Mouse (Mus musculus) myocyte (in vitro differentiated cells): ENCODE results near the gene Bicdl1. TPM values are rescaled to one million over a fixed set of nuclear protein-coding genes. Genes with fewer than 3 reads are reported as not detected.

Experiments used
- H3K27me3 ChIP-seq: one replicate; pipeline ENCODE4 v1.6.1; 2011; ENCODE audit not compliant: control insufficient read depth, insufficient read depth, insufficient read length
- H3K36me3 ChIP-seq: one replicate; pipeline ENCODE4 v1.6.1; 2011; ENCODE audit not compliant: control insufficient read depth, insufficient read depth
- H3K4me2 ChIP-seq: one replicate; pipeline ENCODE4 v1.6.1; 2011; ENCODE audit warnings: low read depth, control low read depth
- H3K4me3 ChIP-seq: one replicate; pipeline ENCODE4 v1.5.1; 2011; ENCODE audit warnings: mild to moderate bottlenecking, control low read depth, moderate library complexity
- H3K79me2 ChIP-seq: one replicate; pipeline ENCODE4 v1.6.1; 2011; ENCODE audit not compliant: control insufficient read depth, insufficient read depth
- H3ac ChIP-seq: one replicate; pipeline ENCODE4 v1.6.1; 2011; ENCODE audit not compliant: control insufficient read depth, insufficient read length
- CEBPB ChIP-seq: IDR thresholded peaks from 2 replicates; pipeline ENCODE4 v1.6.1; 2011; ENCODE audit warnings: mild to moderate bottlenecking, moderate library complexity; ENCODE audit not compliant: poor library complexity, insufficient read depth, severe bottlenecking
- E2F4 ChIP-seq: IDR thresholded peaks from one replicate; pipeline ENCODE4 v1.6.1; 2011; ENCODE audit warnings: mild to moderate bottlenecking, control low read depth, moderate library complexity; ENCODE audit not compliant: insufficient read depth
- MAX ChIP-seq: IDR thresholded peaks from one replicate; pipeline ENCODE4 v1.6.1; 2011; ENCODE audit warnings: low read depth, mild to moderate bottlenecking, control low read depth
- MYOD1 ChIP-seq, 3 experiments: IDR thresholded peaks; one replicate each; pipeline ENCODE4 v1.6.1; 2011; ENCODE audit warnings: control low read depth in 2 of 3, low read depth in 2 of 3, mild to moderate bottlenecking in 2 of 3, moderate library complexity in 1 of 3; ENCODE audit not compliant: insufficient read length in 2 of 3, control insufficient read depth in 1 of 3
- MYOG ChIP-seq, 3 experiments: IDR thresholded peaks; one replicate each; pipeline ENCODE4 v1.6.1; 2011; ENCODE audit warnings: control low read depth in 2 of 3, low read depth in 2 of 3, mild to moderate bottlenecking in 2 of 3; ENCODE audit not compliant: insufficient read length in 2 of 3, control insufficient read depth in 1 of 3, insufficient read depth in 1 of 3
- POLR2A ChIP-seq: IDR thresholded peaks from one replicate; pipeline ENCODE4 v1.6.1; 2011; ENCODE audit warnings: low read depth, mild to moderate bottlenecking, control low read depth, moderate library complexity; ENCODE audit not compliant: insufficient read length
- POLR2AphosphoS2 ChIP-seq: IDR thresholded peaks from one replicate; pipeline ENCODE4 v1.6.1; 2011; ENCODE audit warnings: low read depth, control low read depth; ENCODE audit not compliant: insufficient read length
- REST ChIP-seq: IDR thresholded peaks from one replicate; pipeline ENCODE4 v1.6.1; 2011; ENCODE audit warnings: mild to moderate bottlenecking, control low read depth, moderate library complexity; ENCODE audit not compliant: insufficient read depth, insufficient read length
- SRF ChIP-seq: IDR thresholded peaks from one replicate; pipeline ENCODE4 v1.6.1; 2011; ENCODE audit warnings: low read depth; ENCODE audit not compliant: control insufficient read depth, insufficient read length
- TCF12 ChIP-seq: IDR thresholded peaks from one replicate; pipeline ENCODE4 v1.6.1; 2011; ENCODE audit warnings: mild to moderate bottlenecking, control low read depth; ENCODE audit not compliant: poor library complexity, insufficient read depth, severe bottlenecking
- TCF3 ChIP-seq: IDR thresholded peaks from one replicate; pipeline ENCODE4 v1.6.1; 2011; ENCODE audit warnings: low read depth, control low read depth; ENCODE audit not compliant: insufficient read length
- USF1 ChIP-seq: IDR thresholded peaks from one replicate; pipeline ENCODE4 v1.6.1; 2011; ENCODE audit warnings: low read depth, mild to moderate bottlenecking, control low read depth, moderate library complexity
- polyA plus RNA-seq: library from polyadenylated mRNA; unstranded; fragments of >200 nt; fragmentation: generic; extraction: Trizol; gene quantifications from one replicate; pipeline ENCODE4 v1.2.1, GENCODE M21; 2012; ENCODE audit warnings: missing spikeins

The Bicdl1 gene
- polyA plus RNA-seq, 1 experiment, result 2.8 TPM

GRCm38 (mm10) chr5:115730314-115730713 lies 1.1 kb downstream of the Bicdl1 start:
- Histone ChIP-seq H3ac (no peak overlapping the region), H3K27me3 (peaks cover 30% of the 10 kb centered on the region), H3K36me3 (no peaks in the 10 kb centered on the region), H3K4me3 (no peak overlapping the region), H3K79me2 (no peaks in the 10 kb centered on the region), H3K4me2 (no peak overlapping the region)
- TF ChIP-seq TCF3 (no peak), CEBPB (no peak), MYOD1 (IDR thresholded peaks at IDR 0.05; ENCODE audit: control insufficient read depth in 1 of 3, insufficient read length in 2 of 3, low read depth in 2 of 3) (no peak), MAX (no peak), SRF (no peak), MYOG (IDR thresholded peaks at IDR 0.05; ENCODE audit: control insufficient read depth in 1 of 3, insufficient read depth in 1 of 3, insufficient read length in 2 of 3, low read depth in 2 of 3) (no peak), USF1 (no peak), REST (no peak), POLR2AphosphoS2 (no peak), TCF12 (no peak), E2F4 (no peak), POLR2A (no peak)

- Histone ChIP-seq H3K36me3 (no peaks in the 10 kb centered on the region), H3ac (no peak overlapping the region), H3K4me3 (no peak overlapping the region), H3K4me2 (no peak overlapping the region), H3K27me3 (peaks cover 39% of the 10 kb centered on the region), H3K79me2 (no peaks in the 10 kb centered on the region)
- no peak for TF ChIP-seq SRF
- TF ChIP-seq MYOD1 (IDR thresholded peaks at IDR 0.05; ENCODE audit: control insufficient read depth in 1 of 3, insufficient read length in 2 of 3, low read depth in 2 of 3), result no peak
Observed at GRCm38 (mm10) chr5:115726581-115726980, 4.8 kb downstream of the Bicdl1 start.

- no peak overlapping the region for H3ac ChIP-seq
- no peak overlapping the region for H3K4me3 ChIP-seq
- H3K79me2 ChIP-seq, result no peaks in the 10 kb centered on the region
- TF ChIP-seq SRF, result no peak
- no peak for TF ChIP-seq POLR2A
- TF ChIP-seq TCF12, result no peak
- no peak for TF ChIP-seq MYOG (IDR thresholded peaks at IDR 0.05; ENCODE audit: control insufficient read depth in 1 of 3, insufficient read depth in 1 of 3, insufficient read length in 2 of 3, low read depth in 2 of 3)
- TF ChIP-seq USF1, result no peak
- peaks cover 38% of the 10 kb centered on the region for H3K27me3 ChIP-seq
- no peak overlapping the region for H3K4me2 ChIP-seq
- H3K36me3 ChIP-seq, result no peaks in the 10 kb centered on the region
Observed at GRCm38 (mm10) chr5:115726019-115726418, 5.4 kb downstream of the Bicdl1 start.

GRCm38 (mm10) chr5:115724422-115724821 lies 7.0 kb downstream of the Bicdl1 start:
- Histone ChIP-seq H3ac (no peak overlapping the region), H3K4me2 (no peak overlapping the region), H3K27me3 (peaks cover 28% of the 10 kb centered on the region), H3K36me3 (no peaks in the 10 kb centered on the region), H3K4me3 (no peak overlapping the region), H3K79me2 (no peaks in the 10 kb centered on the region)
- TF ChIP-seq SRF, result no peak
- no peak for TF ChIP-seq E2F4
- no peak for TF ChIP-seq CEBPB
- no peak for TF ChIP-seq USF1
- no peak for TF ChIP-seq TCF3
- no peak for TF ChIP-seq POLR2A
- TF ChIP-seq MAX, result no peak
- TF ChIP-seq REST, result no peak
- no peak for TF ChIP-seq MYOG (IDR thresholded peaks at IDR 0.05; ENCODE audit: control insufficient read depth in 1 of 3, insufficient read depth in 1 of 3, insufficient read length in 2 of 3, low read depth in 2 of 3)
- TF ChIP-seq POLR2AphosphoS2, result no peak
- no peak for TF ChIP-seq MYOD1 (IDR thresholded peaks at IDR 0.05; ENCODE audit: control insufficient read depth in 1 of 3, insufficient read length in 2 of 3, low read depth in 2 of 3)

GRCm38 (mm10) chr5:115722188-115722959 lies 9.0 kb downstream of the Bicdl1 start:
- Histone ChIP-seq H3K27me3 (peaks cover 37% of the 10 kb centered on the region), H3K4me3 (no peak overlapping the region), H3K79me2 (no peaks in the 10 kb centered on the region), H3K4me2 (no peak overlapping the region), H3K36me3 (no peaks in the 10 kb centered on the region), H3ac (no peak overlapping the region)
- TF ChIP-seq REST, result no peak
- no peak for TF ChIP-seq POLR2A
- no peak for TF ChIP-seq MYOG (IDR thresholded peaks at IDR 0.05; ENCODE audit: control insufficient read depth in 1 of 3, insufficient read depth in 1 of 3, insufficient read length in 2 of 3, low read depth in 2 of 3)
- TF ChIP-seq MAX, result no peak
- TF ChIP-seq USF1, result no peak
- TF ChIP-seq TCF12, result no peak
- TF ChIP-seq SRF, result no peak
- no peak for TF ChIP-seq E2F4
- TF ChIP-seq TCF3, result no peak
